Mouse (Mus musculus) brain, embryonic 14.5 days (tissue): ENCODE measurements around the gene Kcnip2.

Source experiments
- CTCF ChIP-seq: fragments of 200-500 bp; IDR thresholded peaks from 2 replicates; pipeline ENCODE4 v1.5.1; 2012; ENCODE audit warnings: inconsistent platforms, mild to moderate bottlenecking, moderate library complexity, borderline replicate concordance; ENCODE audit not compliant: insufficient read depth, insufficient read length; ENCODE audit errors: extremely low read depth
- POLR2A ChIP-seq: fragments of 200-500 bp; IDR thresholded peaks from 2 replicates; pipeline ENCODE4 v1.6.1; 2012; ENCODE audit warnings: mild to moderate bottlenecking, inconsistent platforms, borderline replicate concordance; ENCODE audit not compliant: poor library complexity, insufficient read depth, insufficient read length, severe bottlenecking; ENCODE audit errors: extremely low read depth

DNA sequence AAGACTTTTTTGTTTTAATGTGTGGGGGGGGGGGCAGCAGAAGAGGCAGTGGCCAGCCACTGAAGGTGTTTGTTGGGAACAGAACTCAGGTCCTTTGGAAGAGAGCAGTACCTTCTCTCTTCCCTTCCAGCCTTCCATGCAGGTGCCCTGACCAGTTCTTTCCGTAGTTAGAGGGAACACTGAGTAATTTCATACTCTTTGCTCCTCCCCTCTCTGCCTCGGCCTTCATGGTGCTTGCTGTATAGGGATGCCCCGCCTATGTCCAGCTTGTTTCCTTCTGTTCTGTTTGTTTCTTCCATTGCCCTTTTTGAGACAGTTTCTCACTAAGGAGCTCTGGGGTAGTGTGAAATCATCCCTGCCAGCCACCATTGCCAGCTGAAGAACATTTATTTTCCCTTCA is 30.4 kb downstream of the Kcnip2 start:
- TF ChIP-seq CTCF (no peak), POLR2A (no peak)
